Mouse (Mus musculus) monocyte, adult 5-6 weeks (primary cell): ENCODE measurements around the gene Ifna7. TPM values are rescaled to one million over a fixed set of nuclear protein-coding genes. Genes with fewer than 3 reads are reported as not detected.
A peak's percentile ranks its signal among the peaks of the same experiment; 100 is the strongest.
"Not testable (repeated sequence)": the region's sequence is repeated elsewhere in the genome, so short reads cannot be mapped to it uniquely, and the experiment has no call there.

Experiments used
- ATAC-seq: fragments of 153-309, 156-312 bp; replicated peaks from 2 replicates; pipeline ENCODE4 v1.8.0; 2017; ENCODE audit warnings: mild to moderate bottlenecking; ENCODE audit not compliant: low TSS enrichment, insufficient number of reproducible peaks, severe bottlenecking, poor library complexity, low FRiP score
- total RNA-seq: library from RNA; stranded (forward); fragments of 200-1000, 200-491, 200-594 nt; gene quantifications from 3 replicates; pipeline ENCODE4 v1.2.3, GENCODE M21; 2017

The Ifna7 gene
- total RNA-seq, 1 experiment from 2014 or later: not detected

- no peak for ATAC-seq
Observed at GRCm38 (mm10) chr4:88830523-88830922, 14.5 kb downstream of the Ifna7 start.

GRCm38 (mm10) chr4:88835225-88835624 is 19.2 kb downstream of the Ifna7 start, which contains the start of gene Ifna5:
Gene Ifna5 (plus strand): TSS chr4:88835525.
- ATAC-seq: not testable (repeated sequence)

GRCm38 (mm10) chr4:88838828-88839227 is 22.8 kb downstream of the Ifna7 start:
- ATAC-seq: no peak

GRCm38 (mm10) chr4:88840058-88840457 is 24.0 kb downstream of the Ifna7 start:
- no peak for ATAC-seq

GRCm38 (mm10) chr4:88841438-88841911 is 25.4 kb downstream of the Ifna7 start, which contains the start of gene Ifna4:
Gene Ifna4 (plus strand): TSS chr4:88841861.
- no peak for ATAC-seq

GRCm38 (mm10) chr4:88845334-88845733 is 29.3 kb downstream of the Ifna7 start:
- ATAC-seq: no peak

- ATAC-seq: no peak
Observed at GRCm38 (mm10) chr4:88849698-88850097, 33.7 kb downstream of the Ifna7 start, which contains the start of gene Ifna1. Gene Ifna1 (plus strand): TSS chr4:88850087.

GRCm38 (mm10) chr4:88851026-88851763 is 35.2 kb downstream of the Ifna7 start:
- ATAC-seq: no peak

GRCm38 (mm10) chr4:88859214-88859613 is 43.2 kb downstream of the Ifna7 start:
- ATAC-seq: no peak

- ATAC-seq: no peak
Observed at GRCm38 (mm10) chr4:88863309-88863708, 47.3 kb downstream of the Ifna7 start.

GRCm38 (mm10) chr4:88864599-88864998 is 48.6 kb downstream of the Ifna7 start:
- ATAC-seq: peak; percentile 83

- ATAC-seq: peak; percentile 36; the same call in 1 of the 2 replicates
Observed at GRCm38 (mm10) chr4:88865011-88865569, 49.1 kb downstream of the Ifna7 start.

Other genes starting within 250 kb of the Ifna7 start
- gene Ifna14, start 244.4 kb upstream of the Ifna7 start, total RNA-seq: not detected in 3 replicates
- not detected in 3 replicates for gene Ifna9, start 223.8 kb upstream of the Ifna7 start, total RNA-seq
- not detected in 3 replicates for gene Ifna12, start 212.9 kb upstream of the Ifna7 start, total RNA-seq
- gene C87499, start 181.8 kb upstream of the Ifna7 start, total RNA-seq: not detected in 3 replicates
- gene Ifna13, start 171.8 kb upstream of the Ifna7 start, total RNA-seq: not detected in 3 replicates
- not detected in 3 replicates for gene Ifna16, start 139.3 kb upstream of the Ifna7 start, total RNA-seq
- gene Ifna2, start 132.3 kb upstream of the Ifna7 start, total RNA-seq: not detected in 3 replicates
- gene Ifnab, start 124.9 kb upstream of the Ifna7 start, total RNA-seq: 0.43 TPM in 1 of 3 replicates, not detected in the others
- gene Gm26566, start 94.4 kb upstream of the Ifna7 start, total RNA-seq: 0.49 to 2.0 TPM in 2 of 3 replicates, not detected in the other
- 43.5 to 56.6 TPM (median 49.0 TPM) in 3 replicates for gene Klhl9, start 93.8 kb upstream of the Ifna7 start, total RNA-seq
- not detected in 3 replicates for gene Gm13271, start 61.4 kb upstream of the Ifna7 start, total RNA-seq
- not detected in 3 replicates for gene Gm13283, start 56.1 kb upstream of the Ifna7 start, total RNA-seq
- gene Gm13290, start 42.4 kb upstream of the Ifna7 start, total RNA-seq: not detected in 3 replicates
- not detected in 3 replicates for gene Gm13289, start 39.3 kb upstream of the Ifna7 start, total RNA-seq
- not detected in 3 replicates for gene Gm13272, start 36.4 kb upstream of the Ifna7 start, total RNA-seq
- not detected in 3 replicates for gene Ifnz, start 34.1 kb upstream of the Ifna7 start, total RNA-seq
- not detected in 3 replicates for gene Gm13276, start 30.5 kb upstream of the Ifna7 start, total RNA-seq
- not detected in 3 replicates for gene Gm13277, start 27.6 kb upstream of the Ifna7 start, total RNA-seq
- not detected in 3 replicates for gene Gm13278, start 24.7 kb upstream of the Ifna7 start, total RNA-seq
- gene Gm13275, start 21.7 kb upstream of the Ifna7 start, total RNA-seq: not detected in 3 replicates
- gene Gm13279, start 18.8 kb upstream of the Ifna7 start, total RNA-seq: not detected in 3 replicates
- gene Gm13285, start 16.6 kb upstream of the Ifna7 start, total RNA-seq: not detected in 3 replicates
- gene Gm13287, start 13.0 kb upstream of the Ifna7 start, total RNA-seq: not detected in 3 replicates
- gene Gm13288, start 10.7 kb upstream of the Ifna7 start, total RNA-seq: 0.29 TPM in 1 of 3 replicates, not detected in the others
- not detected in 3 replicates for gene Ifna11, start 3.7 kb downstream of the Ifna7 start, total RNA-seq
- not detected in 3 replicates for gene Ifna6, start 11.2 kb downstream of the Ifna7 start, total RNA-seq
- not detected in 3 replicates for gene Ifna5, start 19.3 kb downstream of the Ifna7 start, total RNA-seq
- gene Ifna4, start 25.6 kb downstream of the Ifna7 start, total RNA-seq: not detected in 3 replicates
- gene Ifna1, start 33.9 kb downstream of the Ifna7 start, total RNA-seq: not detected in 3 replicates
- not detected in 3 replicates for gene Ifne, start 64.0 kb downstream of the Ifna7 start, total RNA-seq